Mouse (Mus musculus): Measurements from ENCODE around the gene St6galnac3. TPM values are rescaled to one million over a fixed set of nuclear protein-coding genes. Genes with fewer than 3 reads are reported as not detected.
A peak's percentile ranks its signal among the peaks of the same experiment; 100 is the strongest.

The St6galnac3 gene
- total and polyA plus RNA-seq, 3 experiments = 0.08 to 1.1 (median 0.38) TPM

GRCm38 (mm10) chr3:153250598-153251257 lies 474.2 kb downstream of the St6galnac3 start:
- Histone ChIP-seq H3K4me3 (replicated peaks in 1 of 3; ENCODE audit: low read depth in 2 of 3, low read length in 2 of 3, poor library complexity in 1 of 3) (no peak overlapping the region), H3K27me3 (replicated peaks) (no peaks in the 10 kb centered on the region), H3K27ac (ENCODE audit: insufficient read depth, low read depth) (no peak overlapping the region), H3K9me3 (replicated peaks; ENCODE audit: low read length) (no peaks in the 10 kb centered on the region), H3K4me1 (ENCODE audit: control insufficient read depth in 1 of 2, insufficient read depth in 2 of 2) (peaks cover 4 to 28% of the 10 kb centered on the region in 2 experiments; a peak in 3 of 4 replicates), H3K36me3 (replicated peaks in 1 of 2; ENCODE audit: control insufficient read depth in 1 of 2, insufficient read depth in 1 of 2, low read length in 1 of 2) (no peaks in the 10 kb centered on the region), H3K9ac (ENCODE audit: insufficient read depth, low read depth) (no peak overlapping the region), H3K4me2 (ENCODE audit: insufficient read depth, low read depth, poor library complexity, severe bottlenecking) (no peak overlapping the region), H3K79me2 (replicated peaks; ENCODE audit: control insufficient read depth, extremely low read depth, insufficient read depth, poor library complexity, severe bottlenecking) (no peaks in the 10 kb centered on the region)
- in situ Hi-C loops (cut with MboI; ENCODE audit: low pct_ligation_motif_present, low pct_unique_long_range_greater_than_20kb, low sequenced_read_pairs) (loop anchor here (25.0 kb wide), 1 partner anchor 537 kb away; no protein-coding TSS in a partner anchor), dilution Hi-C loops (cut with MboI; ENCODE audit: extremely low pct_ligation_motif_present, extremely low pct_unique_long_range_greater_than_20kb, low sequenced_read_pairs) (no loop called here)
- peak; percentile 96 for DNase-seq (ENCODE audit: extremely low read depth)
- TF ChIP-seq ELF1 (IDR thresholded peaks at IDR 0.05; ENCODE audit: low read depth, low read length) = peak; percentile 86
- TF ChIP-seq JUN (IDR thresholded peaks at IDR 0.05; ENCODE audit: insufficient read depth, low read depth, low read length) = peak; percentile 100
- peak; percentile 62; the same call in 1 of the 2 replicates for TF ChIP-seq TCF12 (IDR thresholded peaks at IDR 0.05; ENCODE audit: low read depth, low read length)
- TF ChIP-seq ZC3H11A (IDR thresholded peaks at IDR 0.05; ENCODE audit: low read depth, low read length) = peak; percentile 44; the same call in 1 of the 2 replicates
- TF ChIP-seq BHLHE40 (IDR thresholded peaks at IDR 0.05; ENCODE audit: low read depth, low read length) = 0 out of 2 replicates have a peak, but pooled peaks have one; percentile 12
- TF ChIP-seq MYC (IDR thresholded peaks at IDR 0.05; ENCODE audit: low read depth, low read length) = 0 out of 2 replicates have a peak, but pooled peaks have one; percentile 39
- TF ChIP-seq MEF2A (IDR thresholded peaks at IDR 0.05; ENCODE audit: borderline replicate concordance, low read depth, low read length) = peak; percentile 60; the same call in 1 of the 2 replicates
- TF ChIP-seq NELFE (IDR thresholded peaks at IDR 0.05; ENCODE audit: low read depth, low read length) = peak; percentile 65
- 0 out of 2 replicates have a peak, but pooled peaks have one; percentile 20 for TF ChIP-seq NRF1 (IDR thresholded peaks at IDR 0.05; ENCODE audit: low read depth, low read length)
- TF ChIP-seq HCFC1 (IDR thresholded peaks at IDR 0.05; ENCODE audit: low read depth, low read length) = peak; percentile 73
- peak; percentile 97 for TF ChIP-seq SMC3 (IDR thresholded peaks at IDR 0.05; ENCODE audit: low read depth, low read length)
- TF ChIP-seq ETS1 (conservative IDR thresholded peaks at IDR 0.05; ENCODE audit: low read depth, low read length) = peak; percentile 22; the same call in 1 of the 2 replicates
- no peak for TF ChIP-seq ZMIZ1 (IDR thresholded peaks at IDR 0.05; ENCODE audit: low read depth, low read length)
- peak; percentile 96 to 100 for TF ChIP-seq CTCF (conservative IDR thresholded peaks at IDR 0.05 in 1 of 2, IDR thresholded peaks at IDR 0.05 in 1 of 2; ENCODE audit: low read depth in 2 of 2, low read length in 2 of 2)
- no peak for TF ChIP-seq POLR2AphosphoS2 (IDR thresholded peaks at IDR 0.05; ENCODE audit: low read depth, low read length)
- TF ChIP-seq CHD2 (IDR thresholded peaks at IDR 0.05; ENCODE audit: low read length) = no peak
- peak; percentile 35; the same call in 1 of the 2 replicates for TF ChIP-seq MAX (IDR thresholded peaks at IDR 0.05; ENCODE audit: low read length)
- TF ChIP-seq POLR2A (IDR thresholded peaks at IDR 0.05; ENCODE audit: low read depth, low read length) = peak; percentile 50; the same call in 1 of the 2 replicates
- TF ChIP-seq E2F4 (IDR thresholded peaks at IDR 0.05; ENCODE audit: insufficient replicate concordance, low read depth, low read length) = no peak
- TF ChIP-seq MAFK (IDR thresholded peaks at IDR 0.05; ENCODE audit: insufficient replicate concordance, low read length) = no peak
- TF ChIP-seq RCOR1 (conservative IDR thresholded peaks at IDR 0.05; ENCODE audit: low read depth, low read length) = no peak
- peak; percentile 81 for TF ChIP-seq RAD21 (IDR thresholded peaks at IDR 0.05; ENCODE audit: low read depth, low read length)
- TF ChIP-seq IRF4 (IDR thresholded peaks at IDR 0.05; ENCODE audit: low read depth, low read length) = peak; percentile 63; the same call in 1 of the 2 replicates
- TF ChIP-seq JUND (conservative IDR thresholded peaks at IDR 0.05; ENCODE audit: low read depth, low read length) = peak; percentile 100

Measured in CH12.LX (cell line).